Mouse (Mus musculus): Measurements from ENCODE around the gene Cdc27. TPM values are rescaled to one million over a fixed set of nuclear protein-coding genes. Genes with fewer than 3 reads are reported as not detected.

Cdc27 gene
- polyA plus RNA-seq, 1 experiment: 29.5 TPM

GRCm38 (mm10) chr11:104458507-104458906, 91.9 kb downstream of the Cdc27 start:
- Histone ChIP-seq H3K36me3 (ENCODE audit: control insufficient read depth, insufficient read depth, low read length) (no peaks in the 10 kb centered on the region; the same call in 1 of the 2 replicates), H3K4me1 (ENCODE audit: control insufficient read depth, insufficient read depth, low read length) (no peaks in the 10 kb centered on the region), H3K27me3 (ENCODE audit: control insufficient read depth, insufficient read depth, low read length) (no peaks in the 10 kb centered on the region), H3K27ac (ENCODE audit: control insufficient read depth, insufficient read depth, low read depth, low read length) (no peak overlapping the region), H3K4me3 (ENCODE audit: control insufficient read depth, low read depth, low read length) (no peak overlapping the region)
- TF ChIP-seq CTCF (IDR thresholded peaks at IDR 0.05; ENCODE audit: control insufficient read depth, insufficient read depth, insufficient replicate concordance, low read depth, low read length): no peak
- TF ChIP-seq POLR2A (IDR thresholded peaks at IDR 0.05; ENCODE audit: control insufficient read depth, low read depth, low read length): no peak

Other genes starting within 250 kb of the Cdc27 start
- 94.2 and 95.8 TPM in 2 replicates for gene Kansl1, start 81.8 kb downstream of the Cdc27 start, polyA plus RNA-seq (2012; rRNA removed)
- 57.4 and 63.7 TPM in 2 replicates for gene Myl4, start within 50 bp of the Cdc27 start, polyA plus RNA-seq (2012; rRNA removed)
- 1.3 and 1.4 TPM in 2 replicates for gene Itgb3, start 57.4 kb upstream of the Cdc27 start, polyA plus RNA-seq (2012; rRNA removed)
- 1.5 and 1.7 TPM in 2 replicates for gene Gm11639, start 135.1 kb upstream of the Cdc27 start, polyA plus RNA-seq (2012; rRNA removed)

Data from testis, adult 2 months (tissue).